Mouse (Mus musculus): ENCODE data around the gene Clptm1.

- no peak for TF ChIP-seq CTCF (IDR thresholded peaks at IDR 0.05; ENCODE audit: low read depth)
- TF ChIP-seq EP300 (IDR thresholded peaks at IDR 0.05; ENCODE audit: low read depth): no peak
Observed at GRCm38 (mm10) chr7:19688611-19689010, 23.8 kb upstream of the Clptm1 start.

Measured in liver, embryonic 14.5 days (tissue).